Mouse (Mus musculus) heart, postnatal 0 days (tissue): ENCODE results near the gene Gpam.

Source experiments
- CTCF ChIP-seq: IDR thresholded peaks from 2 replicates; pipeline ENCODE4 v1.5.1; 2016; ENCODE audit warnings: antibody characterized with exemption, control low read depth, low read depth
- EP300 ChIP-seq: IDR thresholded peaks from 2 replicates; pipeline ENCODE4 v1.6.1; 2016; ENCODE audit warnings: antibody characterized with exemption, low read depth

- TF ChIP-seq CTCF (no peak), EP300 (no peak)
Observed at GRCm38 (mm10) chr19:55119541-55119940, 7.5 kb downstream of the Gpam start.
